Mouse (Mus musculus) mesoderm, embryonic 11.5 days (tissue): Measurements from ENCODE around the gene Tnrc6c.

ENCODE experiments used
- DNase-seq: peaks from one replicate; pipeline ENCODE4 v3.0.0-alpha.2; 2012; ENCODE audit warnings: low read depth, low spot score

Tnrc6c gene

GRCm38 (mm10) chr11:117790286-117790685 lies 136.2 kb downstream of the Tnrc6c start:
- DNase-seq = peak; percentile 71

- DNase-seq = peak; percentile 8
Measured at GRCm38 (mm10) chr11:117790703-117791440, 136.8 kb downstream of the Tnrc6c start.

DNA sequence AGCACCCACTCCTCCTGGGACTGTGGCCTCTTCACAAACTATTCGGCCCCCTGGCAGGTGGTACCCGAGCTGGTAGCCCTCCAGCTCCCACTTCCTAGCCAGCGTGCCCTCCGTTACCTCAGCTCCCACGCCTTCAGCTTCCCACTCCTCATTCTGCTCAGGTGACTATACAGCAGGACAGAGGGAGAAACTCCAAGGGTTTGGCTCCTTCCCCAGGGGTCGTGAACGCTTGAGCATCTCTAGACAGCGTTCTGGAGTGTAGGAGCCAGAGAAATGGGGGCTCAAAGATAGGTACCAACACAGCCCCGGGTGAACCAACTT lies 137.3 kb downstream of the Tnrc6c start:
- no peak for DNase-seq

- peak; percentile 60 for DNase-seq
Measured at GRCm38 (mm10) chr11:117792281-117792888, 138.3 kb downstream of the Tnrc6c start.

GRCm38 (mm10) chr11:117794035-117794551 lies 140.0 kb downstream of the Tnrc6c start:
- DNase-seq = peak; percentile 19

DNA sequence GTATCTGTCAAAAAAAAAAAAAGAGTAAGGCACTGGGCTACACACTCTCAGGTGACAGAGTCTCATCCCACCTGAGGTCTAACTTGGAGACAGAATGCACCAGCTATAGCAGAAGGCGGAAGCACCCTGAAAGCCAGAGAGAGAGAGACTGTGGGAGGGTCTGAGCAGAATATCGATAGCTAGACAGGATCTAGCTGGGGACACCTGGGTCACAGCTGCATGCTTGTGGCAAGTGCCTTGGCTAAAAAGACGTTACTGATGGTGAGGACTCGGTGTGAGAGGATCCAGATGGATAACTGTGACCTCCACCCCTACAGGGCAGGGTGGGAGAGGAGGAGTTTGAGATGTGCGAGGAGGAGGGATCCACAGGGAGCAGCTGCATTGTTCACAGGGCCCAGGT lies 142.9 kb downstream of the Tnrc6c start:
- no peak for DNase-seq

DNA sequence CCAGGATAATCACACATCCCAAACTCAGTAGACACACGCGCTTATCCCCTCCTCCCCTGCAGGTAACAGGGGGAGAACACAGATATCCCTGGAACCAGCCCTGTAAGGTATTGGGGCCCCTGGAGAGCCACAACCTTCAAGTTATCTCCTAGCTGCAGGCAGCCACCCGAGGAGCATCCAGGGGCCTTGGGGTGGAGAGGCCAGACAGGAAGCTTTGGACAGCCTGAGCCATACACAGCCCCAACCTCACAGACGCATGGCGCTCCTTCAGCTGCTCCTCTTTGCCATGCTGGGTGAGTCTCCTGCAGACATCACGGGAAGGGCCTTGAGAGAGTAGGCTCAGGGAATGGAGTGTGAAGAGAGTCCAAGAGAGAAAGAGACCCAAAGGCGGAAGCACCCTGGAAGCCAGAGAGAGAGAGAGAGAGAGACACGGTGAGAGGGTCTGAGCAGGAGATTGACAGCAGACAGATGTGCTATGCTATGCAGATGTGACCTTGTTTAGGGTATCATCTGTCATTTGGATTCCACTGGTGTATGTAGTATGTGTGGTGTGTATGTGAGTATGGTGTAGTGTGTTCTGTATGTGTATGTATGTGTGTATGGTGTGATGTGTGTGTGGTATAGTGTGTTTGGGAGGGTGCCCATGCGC lies 143.5 kb downstream of the Tnrc6c start, which contains the start of gene 6030468B19Rik:
Gene 6030468B19Rik (plus strand): TSS at position 150 of the 649 bp plus-strand sequence.
- no peak for DNase-seq

DNA sequence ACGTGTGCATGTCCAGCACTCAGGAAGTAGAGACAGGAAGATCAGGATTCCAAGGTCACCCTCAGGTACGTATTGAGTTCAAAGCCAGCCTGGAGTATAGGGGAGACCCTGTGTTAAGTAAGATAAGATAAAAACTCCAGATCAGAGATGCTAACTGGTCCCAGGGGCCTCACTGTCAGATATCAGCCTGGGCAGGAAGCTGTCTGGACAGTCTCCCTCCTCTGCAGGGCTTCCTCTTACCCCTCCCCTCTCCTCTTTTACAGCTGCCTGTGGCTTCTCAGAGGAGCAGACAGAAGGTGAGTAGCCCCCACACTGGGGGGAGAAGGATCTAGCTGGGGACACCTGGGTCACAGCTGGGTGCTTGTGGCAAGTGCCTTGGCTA lies 144.1 kb downstream of the Tnrc6c start:
- DNase-seq = peak; percentile 26

- no peak for DNase-seq
Measured at GRCm38 (mm10) chr11:117799174-117799573, 145.1 kb downstream of the Tnrc6c start.

DNA sequence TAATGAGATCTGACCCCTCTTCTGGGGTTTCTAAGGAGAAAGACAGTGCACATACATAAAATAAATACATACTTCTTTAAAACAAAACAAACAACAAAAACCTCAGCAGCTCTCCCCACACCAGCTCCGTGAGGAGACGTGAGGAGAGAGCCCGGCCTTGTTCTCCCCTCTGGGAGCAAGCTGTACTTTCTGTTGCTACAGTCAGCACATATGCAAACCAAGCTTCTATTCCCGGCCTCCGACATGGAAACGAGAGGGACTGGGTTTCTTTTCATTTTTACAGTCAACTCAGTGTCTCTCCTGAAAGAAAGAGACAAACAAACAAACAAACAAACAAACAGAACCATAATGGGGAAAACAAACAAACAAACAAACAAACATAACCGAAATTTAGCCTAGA lies 145.9 kb downstream of the Tnrc6c start:
- DNase-seq = no peak

GRCm38 (mm10) chr11:117801650-117802049 lies 147.6 kb downstream of the Tnrc6c start:
- DNase-seq = no peak

DNA sequence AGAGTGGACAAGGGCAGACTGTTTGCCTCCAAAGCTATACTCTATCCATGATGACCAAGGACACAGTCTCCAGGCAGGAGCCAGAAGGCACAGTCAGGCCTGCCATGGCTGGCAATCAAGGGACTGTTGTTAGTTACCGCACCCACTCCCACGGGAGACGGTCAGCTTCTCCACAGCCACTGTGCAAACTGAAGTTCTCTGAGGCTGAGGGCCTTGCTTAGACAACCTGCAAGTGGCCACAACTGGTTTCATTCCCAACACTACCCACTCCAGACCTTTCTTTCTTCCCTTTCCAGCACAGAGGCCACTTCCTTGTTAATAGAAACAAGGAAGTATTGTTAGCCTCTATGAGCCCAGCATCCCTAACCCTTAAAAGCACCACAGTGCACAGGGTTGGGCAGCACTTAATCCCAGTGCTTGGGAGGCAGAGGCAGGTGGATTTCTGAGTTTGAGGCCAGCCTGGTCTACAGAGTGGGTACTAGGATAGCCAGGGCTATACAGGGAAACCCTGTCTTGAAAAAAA lies 149.1 kb downstream of the Tnrc6c start:
- DNase-seq = no peak

DNA sequence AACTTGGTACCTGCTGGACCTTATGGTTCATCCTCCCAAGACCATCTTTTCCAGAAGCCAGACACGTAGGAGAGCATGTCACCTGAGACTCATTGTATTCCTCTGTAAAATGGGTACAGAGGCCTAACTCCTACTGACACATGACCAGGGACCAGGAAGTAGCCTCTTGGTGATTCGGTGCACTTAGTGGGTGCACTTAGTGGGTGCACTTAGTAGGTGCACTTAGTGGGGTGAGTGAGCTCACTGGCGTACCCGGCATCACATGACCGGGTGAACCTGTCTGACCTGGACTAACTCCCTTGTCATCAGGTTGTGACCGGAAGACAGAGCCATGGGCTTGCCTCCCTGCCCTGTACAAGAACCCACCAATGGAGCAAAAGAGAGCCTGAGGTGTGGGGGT lies 152.7 kb downstream of the Tnrc6c start:
- DNase-seq = no peak

DNA sequence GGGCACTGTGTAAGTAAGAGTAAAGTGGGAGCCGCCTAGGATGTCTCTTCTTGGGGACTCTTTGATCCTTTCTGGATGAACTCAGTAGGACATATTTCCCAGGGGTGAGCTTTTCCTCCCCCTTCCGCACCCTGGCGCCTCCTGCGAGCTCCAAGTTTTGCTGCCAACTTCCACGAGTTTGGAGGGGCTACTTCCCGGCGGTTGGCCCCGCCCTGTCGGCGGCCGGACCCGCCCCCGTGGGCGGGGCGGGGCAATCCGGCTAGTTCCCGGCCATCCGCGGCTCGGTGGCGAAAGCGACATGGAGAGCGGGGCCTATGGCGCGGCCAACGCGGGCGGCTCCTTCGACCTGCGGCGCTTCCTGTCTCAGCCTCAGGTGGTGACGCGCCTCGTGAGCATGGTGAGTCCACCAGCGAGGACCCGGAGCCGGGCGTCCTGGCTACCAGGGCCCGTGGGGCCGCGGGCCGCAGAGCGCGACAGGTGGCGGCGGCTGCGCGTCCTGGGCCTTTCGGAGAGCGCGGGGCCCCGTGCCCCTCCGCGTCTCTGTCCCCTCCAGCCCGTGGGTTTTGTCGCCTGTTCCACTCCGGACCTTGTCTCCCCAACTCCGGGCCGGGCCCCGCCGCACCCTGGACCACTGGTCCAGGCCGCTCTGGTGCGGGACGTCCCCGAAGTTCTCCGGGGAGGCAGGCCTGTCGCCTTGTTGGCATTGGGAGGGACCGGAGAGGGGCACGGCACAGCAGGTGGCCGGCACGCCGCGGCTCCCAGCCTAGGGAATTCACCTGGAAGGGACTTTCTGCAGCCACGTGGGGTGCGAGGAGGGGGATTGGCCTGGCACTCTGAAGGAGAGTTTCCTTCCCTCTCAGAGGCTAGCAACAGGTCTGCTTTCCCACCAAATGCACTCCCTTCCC lies 155.6 kb downstream of the Tnrc6c start, which contains the start of the genes Gm20708 and Syngr2:
Gene Gm20708 (plus strand): TSS at position 262 of the 905 bp plus-strand sequence.
Gene Syngr2 (plus strand): TSS at position 262 of the 905 bp plus-strand sequence.
- DNase-seq = peak; percentile 72

DNA sequence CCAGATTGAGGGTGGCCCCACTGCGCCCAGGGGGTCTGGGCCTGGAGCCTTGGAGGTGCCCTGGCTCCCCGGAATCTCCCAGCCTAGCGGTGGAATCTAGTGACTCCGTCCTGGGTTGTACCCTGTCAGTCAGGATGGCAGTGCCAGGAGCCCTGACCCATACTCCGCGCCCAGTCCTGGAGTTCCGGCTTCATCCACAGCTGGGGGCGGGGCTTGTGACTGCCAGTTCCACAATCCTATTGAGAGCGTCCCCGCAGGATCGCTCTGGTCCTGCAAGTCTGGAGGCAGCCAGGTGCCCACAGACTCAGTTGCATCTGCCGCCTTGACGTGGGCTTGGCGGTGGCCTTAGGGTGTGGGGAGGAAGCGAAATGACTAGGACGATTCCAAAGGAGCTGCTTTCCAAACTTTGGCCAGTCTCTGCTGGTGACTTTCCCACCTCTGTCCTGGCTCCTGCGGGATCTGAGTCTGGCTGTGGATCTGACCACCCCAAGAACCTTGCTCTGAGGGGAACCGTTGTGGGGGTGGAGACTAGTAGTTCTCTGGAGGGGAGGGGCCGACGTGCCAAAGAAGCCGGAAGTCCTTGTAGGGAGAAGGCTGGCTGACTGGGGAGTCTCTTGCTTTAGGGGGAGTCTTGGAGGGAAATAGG lies 156.4 kb downstream of the Tnrc6c start:
- peak; percentile 85 for DNase-seq
